Mouse (Mus musculus) forebrain, embryonic 13.5 days (tissue): ENCODE measurements at regions not wholly inside any gene's neighbourhood (a gene's known extent, or its start where the extent isn't known, plus 50 kb on each side); places are given as distances from the start of the nearest gene placed in this dataset.

Experiments
- ATAC-seq: fragments of 200-750 bp; cut with Nextera tagmentation; 2 replicates; pipeline ENCODE4 v1.8.0; 2017
- H3K27ac ChIP-seq: fragments of 300-500 bp; sonication (generic); 2 replicates; pipeline ENCODE4 v1.5.1; 2015; ENCODE audit warnings: inconsistent platforms, mild to moderate bottlenecking, moderate library complexity
- H3K27me3 ChIP-seq: fragments of 300-500 bp; sonication (generic); 2 replicates; pipeline ENCODE4 v1.6.1; 2015; ENCODE audit warnings: mild to moderate bottlenecking, inconsistent platforms
- H3K36me3 ChIP-seq: fragments of 300-500 bp; sonication (generic); 2 replicates; pipeline ENCODE4 v1.6.1; 2015; ENCODE audit warnings: mild to moderate bottlenecking, inconsistent platforms; ENCODE audit not compliant: poor library complexity, severe bottlenecking
- H3K4me1 ChIP-seq: fragments of 300-500 bp; sonication (generic); 2 replicates; pipeline ENCODE4 v1.6.1; 2015; ENCODE audit warnings: inconsistent platforms
- H3K4me2 ChIP-seq: fragments of 300-500 bp; sonication (generic); 2 replicates; pipeline ENCODE4 v1.6.1; 2015; ENCODE audit warnings: inconsistent platforms, mild to moderate bottlenecking, moderate library complexity
- H3K4me3 ChIP-seq: fragments of 300-500 bp; sonication (generic); 2 replicates; pipeline ENCODE4 v1.5.1; 2015; ENCODE audit warnings: mild to moderate bottlenecking, inconsistent platforms
- H3K9ac ChIP-seq: fragments of 300-500 bp; sonication (generic); 2 replicates; pipeline ENCODE4 v1.6.1; 2015; ENCODE audit warnings: mild to moderate bottlenecking, inconsistent platforms
- H3K9me3 ChIP-seq: fragments of 300-500 bp; sonication (generic); replicated peaks from 2 replicates; pipeline ENCODE4 v1.6.1; 2016; ENCODE audit warnings: inconsistent platforms
- WGBS: fragments of 180-500 bp; shearing (Covaris S2); methylation state at CpG from one replicate; pipeline ENCODE4 v1.1.7; 2015; 5-methylcytosine and 5-hydroxymethylcytosine counted together

GRCm38 (mm10) chr6:116906426-116907172, 189.9 kb upstream of the Tmem72 start:
- 90% methylated on average over 7 of the region's 7 CpGs for WGBS
- Histone ChIP-seq H3K9me3 (no peaks in the 10 kb centered on the region), H3K4me3 (no peak overlapping the region), H3K27me3 (no peaks in the 10 kb centered on the region), H3K4me2 (no peak overlapping the region), H3K36me3 (no peaks in the 10 kb centered on the region), H3K4me1 (no peaks in the 10 kb centered on the region), H3K9ac (no peak overlapping the region), H3K27ac (no peak overlapping the region)
- no peak for ATAC-seq

GRCm38 (mm10) chr6:116910607-116911006, 193.9 kb upstream of the Tmem72 start:
- Histone ChIP-seq H3K27me3 (no peaks in the 10 kb centered on the region), H3K9me3 (no peaks in the 10 kb centered on the region), H3K36me3 (no peaks in the 10 kb centered on the region), H3K27ac (no peak overlapping the region), H3K4me3 (no peak overlapping the region), H3K4me1 (no peaks in the 10 kb centered on the region), H3K9ac (no peak overlapping the region), H3K4me2 (no peak overlapping the region)
- 90% methylated on average over 7 of the region's 7 CpGs for WGBS
- no peak for ATAC-seq

GRCm38 (mm10) chr6:116912161-116912560, 195.4 kb upstream of the Tmem72 start:
- ATAC-seq, result no peak
- no peaks in the 10 kb centered on the region for H3K9me3 ChIP-seq
- H3K27me3 ChIP-seq, result no peaks in the 10 kb centered on the region
- no peak overlapping the region for H3K9ac ChIP-seq
- H3K4me1 ChIP-seq, result no peaks in the 10 kb centered on the region
- WGBS, result 73% methylated on average over 3 of the region's 3 CpGs
- no peak overlapping the region for H3K4me2 ChIP-seq
- no peak overlapping the region for H3K27ac ChIP-seq
- no peak overlapping the region for H3K4me3 ChIP-seq
- no peaks in the 10 kb centered on the region for H3K36me3 ChIP-seq

- Histone ChIP-seq H3K36me3 (no peaks in the 10 kb centered on the region), H3K27me3 (no peaks in the 10 kb centered on the region), H3K4me3 (no peak overlapping the region), H3K9ac (no peak overlapping the region), H3K4me2 (no peak overlapping the region), H3K4me1 (no peaks in the 10 kb centered on the region), H3K9me3 (no peaks in the 10 kb centered on the region), H3K27ac (no peak overlapping the region)
- WGBS, result 70% methylated on average over 1 of the region's 1 CpGs
- no peak for ATAC-seq
Measured at GRCm38 (mm10) chr6:116914073-116914472, 197.4 kb upstream of the Tmem72 start.

- no peak for ATAC-seq
Measured at GRCm38 (mm10) chr6:116935024-116935423, 218.3 kb upstream of the Tmem72 start.

GRCm38 (mm10) chr6:116941576-116941975, 224.9 kb upstream of the Tmem72 start:
- H3K36me3 ChIP-seq, result no peaks in the 10 kb centered on the region
- H3K4me3 ChIP-seq, result no peak overlapping the region
- H3K27me3 ChIP-seq, result no peaks in the 10 kb centered on the region
- no peak overlapping the region for H3K27ac ChIP-seq
- ATAC-seq, result no peak
- no peak overlapping the region for H3K4me2 ChIP-seq
- whole genome bisulfite sequencing, result 84% methylated on average over 9 of the region's 9 CpGs
- no peaks in the 10 kb centered on the region for H3K4me1 ChIP-seq
- no peaks in the 10 kb centered on the region for H3K9me3 ChIP-seq
- H3K9ac ChIP-seq, result no peak overlapping the region

More at GRCm38 (mm10) chr6:116935024-116935423, 218.3 kb upstream of the Tmem72 start:
- Histone ChIP-seq H3K36me3 (no peaks in the 10 kb centered on the region), H3K4me2 (no peak overlapping the region), H3K9me3 (no peaks in the 10 kb centered on the region), H3K27me3 (no peaks in the 10 kb centered on the region), H3K27ac (no peak overlapping the region), H3K4me3 (no peak overlapping the region), H3K4me1 (no peaks in the 10 kb centered on the region), H3K9ac (no peak overlapping the region)
- WGBS, result 83% methylated on average over 3 of the region's 3 CpGs

GRCm38 (mm10) chr6:116942696-116943095, 225.6 kb upstream of the Cxcl12 start:
- 94% methylated on average over 8 of the region's 8 CpGs for WGBS
- H3K36me3 ChIP-seq, result no peaks in the 10 kb centered on the region
- ATAC-seq, result no peak

GRCm38 (mm10) chr6:116946083-116946732, 222.1 kb upstream of the Cxcl12 start:
- no peaks in the 10 kb centered on the region for H3K36me3 ChIP-seq
- H3K27me3 ChIP-seq, result no peaks in the 10 kb centered on the region
- WGBS, result 27% methylated on average over 8 of the region's 8 CpGs
- no peak overlapping the region for H3K9ac ChIP-seq
- ATAC-seq, result no peak
- H3K4me2 ChIP-seq, result no peak overlapping the region
- no peak overlapping the region for H3K4me3 ChIP-seq
- H3K27ac ChIP-seq, result no peak overlapping the region
- no peaks in the 10 kb centered on the region for H3K9me3 ChIP-seq
- H3K4me1 ChIP-seq, result no peaks in the 10 kb centered on the region

More at GRCm38 (mm10) chr6:116942696-116943095, 225.6 kb upstream of the Cxcl12 start:
- no peaks in the 10 kb centered on the region for H3K27me3 ChIP-seq
- no peak overlapping the region for H3K4me3 ChIP-seq
- H3K27ac ChIP-seq, result no peak overlapping the region
- H3K4me2 ChIP-seq, result no peak overlapping the region
- H3K9me3 ChIP-seq, result no peaks in the 10 kb centered on the region
- H3K4me1 ChIP-seq, result no peaks in the 10 kb centered on the region
- no peak overlapping the region for H3K9ac ChIP-seq

- no peak overlapping the region for H3K9ac ChIP-seq
- no peaks in the 10 kb centered on the region for H3K9me3 ChIP-seq
- WGBS, result 76% methylated on average over 13 of the region's 13 CpGs
- H3K4me1 ChIP-seq, result no peaks in the 10 kb centered on the region
- no peak overlapping the region for H3K4me3 ChIP-seq
- no peak overlapping the region for H3K27ac ChIP-seq
- no peak for ATAC-seq
- H3K4me2 ChIP-seq, result no peak overlapping the region
- no peaks in the 10 kb centered on the region for H3K36me3 ChIP-seq
- no peaks in the 10 kb centered on the region for H3K27me3 ChIP-seq
Measured at GRCm38 (mm10) chr6:116959611-116960010, 208.7 kb upstream of the Cxcl12 start.

- no peak for ATAC-seq
- Histone ChIP-seq H3K4me3 (no peak overlapping the region), H3K4me2 (no peak overlapping the region), H3K4me1 (no peaks in the 10 kb centered on the region), H3K27ac (no peak overlapping the region), H3K36me3 (no peaks in the 10 kb centered on the region), H3K9me3 (no peaks in the 10 kb centered on the region), H3K9ac (no peak overlapping the region), H3K27me3 (no peaks in the 10 kb centered on the region)
- WGBS, result 76% methylated on average over 3 of the region's 3 CpGs
Measured at GRCm38 (mm10) chr6:116960641-116961040, 207.7 kb upstream of the Cxcl12 start.

GRCm38 (mm10) chr6:116966436-116966835, 201.9 kb upstream of the Cxcl12 start:
- Histone ChIP-seq H3K4me1 (no peaks in the 10 kb centered on the region), H3K27me3 (no peaks in the 10 kb centered on the region), H3K4me3 (no peak overlapping the region), H3K36me3 (no peaks in the 10 kb centered on the region), H3K9me3 (no peaks in the 10 kb centered on the region), H3K9ac (no peak overlapping the region), H3K27ac (no peak overlapping the region), H3K4me2 (no peak overlapping the region)
- ATAC-seq, result no peak
- 26% methylated on average over 3 of the region's 3 CpGs for WGBS

- H3K9me3 ChIP-seq, result no peaks in the 10 kb centered on the region
- H3K27ac ChIP-seq, result no peak overlapping the region
- no peak overlapping the region for H3K9ac ChIP-seq
- H3K27me3 ChIP-seq, result no peaks in the 10 kb centered on the region
- no peak overlapping the region for H3K4me2 ChIP-seq
- H3K4me1 ChIP-seq, result no peaks in the 10 kb centered on the region
- H3K4me3 ChIP-seq, result no peak overlapping the region
- 80% methylated on average over 9 of the region's 9 CpGs for WGBS
- no peaks in the 10 kb centered on the region for H3K36me3 ChIP-seq
- no peak for ATAC-seq
Measured at GRCm38 (mm10) chr6:116969381-116969910, 198.9 kb upstream of the Cxcl12 start.
